Mouse (Mus musculus) myocyte (in vitro differentiated cells): ENCODE measurements around the gene Lbp. TPM values are rescaled to one million over a fixed set of nuclear protein-coding genes. Genes with fewer than 3 reads are reported as not detected.

Source experiments
- H3K27me3 ChIP-seq: one replicate; pipeline ENCODE4 v1.6.1; 2011; ENCODE audit not compliant: control insufficient read depth, insufficient read depth, insufficient read length
- H3K36me3 ChIP-seq: one replicate; pipeline ENCODE4 v1.6.1; 2011; ENCODE audit not compliant: control insufficient read depth, insufficient read depth
- H3K4me2 ChIP-seq: one replicate; pipeline ENCODE4 v1.6.1; 2011; ENCODE audit warnings: low read depth, control low read depth
- H3K4me3 ChIP-seq: one replicate; pipeline ENCODE4 v1.5.1; 2011; ENCODE audit warnings: mild to moderate bottlenecking, control low read depth, moderate library complexity
- H3K79me2 ChIP-seq: one replicate; pipeline ENCODE4 v1.6.1; 2011; ENCODE audit not compliant: control insufficient read depth, insufficient read depth
- H3ac ChIP-seq: one replicate; pipeline ENCODE4 v1.6.1; 2011; ENCODE audit not compliant: control insufficient read depth, insufficient read length
- CEBPB ChIP-seq: IDR thresholded peaks from 2 replicates; pipeline ENCODE4 v1.6.1; 2011; ENCODE audit warnings: mild to moderate bottlenecking, moderate library complexity; ENCODE audit not compliant: poor library complexity, insufficient read depth, severe bottlenecking
- E2F4 ChIP-seq: IDR thresholded peaks from one replicate; pipeline ENCODE4 v1.6.1; 2011; ENCODE audit warnings: mild to moderate bottlenecking, control low read depth, moderate library complexity; ENCODE audit not compliant: insufficient read depth
- MAX ChIP-seq: IDR thresholded peaks from one replicate; pipeline ENCODE4 v1.6.1; 2011; ENCODE audit warnings: low read depth, mild to moderate bottlenecking, control low read depth
- MYOD1 ChIP-seq, 3 experiments: IDR thresholded peaks; one replicate each; pipeline ENCODE4 v1.6.1; 2011; ENCODE audit warnings: control low read depth in 2 of 3, low read depth in 2 of 3, mild to moderate bottlenecking in 2 of 3, moderate library complexity in 1 of 3; ENCODE audit not compliant: insufficient read length in 2 of 3, control insufficient read depth in 1 of 3
- MYOG ChIP-seq, 3 experiments: IDR thresholded peaks; one replicate each; pipeline ENCODE4 v1.6.1; 2011; ENCODE audit warnings: control low read depth in 2 of 3, low read depth in 2 of 3, mild to moderate bottlenecking in 2 of 3; ENCODE audit not compliant: insufficient read length in 2 of 3, control insufficient read depth in 1 of 3, insufficient read depth in 1 of 3
- POLR2A ChIP-seq: IDR thresholded peaks from one replicate; pipeline ENCODE4 v1.6.1; 2011; ENCODE audit warnings: low read depth, mild to moderate bottlenecking, control low read depth, moderate library complexity; ENCODE audit not compliant: insufficient read length
- POLR2AphosphoS2 ChIP-seq: IDR thresholded peaks from one replicate; pipeline ENCODE4 v1.6.1; 2011; ENCODE audit warnings: low read depth, control low read depth; ENCODE audit not compliant: insufficient read length
- REST ChIP-seq: IDR thresholded peaks from one replicate; pipeline ENCODE4 v1.6.1; 2011; ENCODE audit warnings: mild to moderate bottlenecking, control low read depth, moderate library complexity; ENCODE audit not compliant: insufficient read depth, insufficient read length
- SRF ChIP-seq: IDR thresholded peaks from one replicate; pipeline ENCODE4 v1.6.1; 2011; ENCODE audit warnings: low read depth; ENCODE audit not compliant: control insufficient read depth, insufficient read length
- TCF12 ChIP-seq: IDR thresholded peaks from one replicate; pipeline ENCODE4 v1.6.1; 2011; ENCODE audit warnings: mild to moderate bottlenecking, control low read depth; ENCODE audit not compliant: poor library complexity, insufficient read depth, severe bottlenecking
- TCF3 ChIP-seq: IDR thresholded peaks from one replicate; pipeline ENCODE4 v1.6.1; 2011; ENCODE audit warnings: low read depth, control low read depth; ENCODE audit not compliant: insufficient read length
- USF1 ChIP-seq: IDR thresholded peaks from one replicate; pipeline ENCODE4 v1.6.1; 2011; ENCODE audit warnings: low read depth, mild to moderate bottlenecking, control low read depth, moderate library complexity
- polyA plus RNA-seq: library from polyadenylated mRNA; unstranded; fragments of >200 nt; fragmentation: generic; extraction: Trizol; gene quantifications from one replicate; pipeline ENCODE4 v1.2.1, GENCODE M21; 2012; ENCODE audit warnings: missing spikeins

Gene Lbp
- polyA plus RNA-seq, 1 experiment: 0.11 TPM

DNA sequence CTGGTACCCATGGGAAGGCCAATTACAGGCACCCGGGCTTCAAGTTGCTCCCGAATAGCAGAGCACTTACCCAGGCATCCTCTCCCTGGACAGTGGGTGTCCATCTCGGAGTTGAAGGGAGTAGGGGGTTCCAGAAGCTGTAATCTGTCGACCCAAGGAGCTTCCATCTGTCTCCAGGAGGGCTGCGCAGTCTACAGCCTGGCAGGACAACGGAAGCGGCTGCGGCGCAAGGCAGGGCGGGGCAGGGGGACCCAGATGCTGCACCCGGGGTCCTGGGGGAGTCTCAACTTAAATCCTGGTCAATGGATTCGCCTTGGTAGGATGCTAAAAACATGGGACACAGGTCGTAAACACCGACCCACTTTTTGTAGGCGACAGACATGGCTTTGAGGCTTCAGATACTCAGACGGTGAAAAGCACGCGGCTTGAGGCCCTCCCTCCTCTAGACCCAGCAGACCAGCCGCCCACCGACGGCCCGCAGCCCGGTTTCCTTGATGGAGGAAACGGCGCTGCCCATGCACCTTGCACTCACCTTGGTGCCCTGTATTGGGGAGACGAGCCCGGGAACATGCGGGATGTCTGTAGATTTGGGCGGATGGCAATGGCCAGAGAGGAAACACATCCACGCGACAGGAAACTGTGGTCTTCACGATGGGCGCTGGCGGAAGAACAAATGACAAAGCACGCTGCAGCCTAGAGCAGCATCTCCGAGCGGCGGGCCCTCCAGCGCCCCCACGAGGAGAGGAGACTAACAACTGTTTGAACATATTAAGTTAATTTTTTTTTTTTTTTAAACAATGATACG lies 54.8 kb downstream of the Lbp start:
- Histone ChIP-seq H3ac (peak overlapping the region; percentile 41), H3K79me2 (peaks cover 39% of the 10 kb centered on the region), H3K27me3 (no peaks in the 10 kb centered on the region), H3K4me2 (peak overlapping the region; percentile 87), H3K36me3 (peaks cover 41% of the 10 kb centered on the region), H3K4me3 (peak overlapping the region; percentile 90)
- no peak for TF ChIP-seq REST
- TF ChIP-seq POLR2A: peak; percentile 94
- TF ChIP-seq POLR2AphosphoS2: peak; percentile 92
- peak in 1 of 3 experiments; percentile 48 for TF ChIP-seq MYOG (IDR thresholded peaks at IDR 0.05; ENCODE audit: control insufficient read depth in 1 of 3, insufficient read depth in 1 of 3, insufficient read length in 2 of 3, low read depth in 2 of 3)
- TF ChIP-seq TCF3: no peak
- peak in 1 of 3 experiments; percentile 19 for TF ChIP-seq MYOD1 (IDR thresholded peaks at IDR 0.05; ENCODE audit: control insufficient read depth in 1 of 3, insufficient read length in 2 of 3, low read depth in 2 of 3)
- peak; percentile 13 for TF ChIP-seq USF1
- no peak for TF ChIP-seq TCF12
- no peak for TF ChIP-seq SRF
- peak; percentile 94 for TF ChIP-seq MAX
- no peak for TF ChIP-seq CEBPB

DNA sequence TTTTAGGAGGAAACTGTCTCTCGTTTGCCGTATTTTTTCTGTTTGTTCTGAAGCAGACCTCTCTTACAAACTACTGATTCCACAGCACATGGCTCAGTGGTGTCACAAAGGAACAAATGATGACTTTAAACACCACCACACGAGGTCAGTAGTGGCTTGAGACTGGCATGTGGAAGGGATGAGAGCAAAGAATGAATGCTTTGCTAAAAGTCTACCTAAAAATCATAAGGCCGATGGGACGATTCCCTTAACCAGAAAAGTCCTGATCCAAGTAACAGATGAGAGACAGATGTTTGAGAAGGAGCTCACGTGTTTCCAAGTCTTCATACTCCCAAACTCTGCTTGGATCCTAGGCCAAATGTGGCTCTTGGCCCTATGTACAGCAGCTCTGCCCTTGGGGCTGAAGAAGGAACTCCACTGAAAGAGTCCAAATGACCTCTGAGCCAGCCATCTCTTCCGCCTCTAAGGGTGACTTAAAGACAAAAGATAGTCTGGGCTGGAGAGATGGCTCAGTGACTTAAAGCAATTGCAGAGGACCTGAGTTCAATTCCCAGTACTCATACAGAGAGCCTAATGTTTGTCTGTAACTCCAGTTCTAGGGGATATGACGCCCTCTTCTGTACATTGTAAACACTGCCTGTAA lies 55.5 kb downstream of the Lbp start:
- TF ChIP-seq USF1 (no peak), E2F4 (no peak), REST (no peak), TCF12 (no peak), POLR2AphosphoS2 (no peak), TCF3 (no peak), POLR2A (no peak), MYOD1 (IDR thresholded peaks at IDR 0.05; ENCODE audit: control insufficient read depth in 1 of 3, insufficient read length in 2 of 3, low read depth in 2 of 3) (no peak), SRF (no peak), MYOG (IDR thresholded peaks at IDR 0.05; ENCODE audit: control insufficient read depth in 1 of 3, insufficient read depth in 1 of 3, insufficient read length in 2 of 3, low read depth in 2 of 3) (no peak), CEBPB (no peak), MAX (no peak)
- Histone ChIP-seq H3K27me3 (no peaks in the 10 kb centered on the region), H3K4me3 (peak overlapping the region; percentile 90), H3K36me3 (peaks cover 35% of the 10 kb centered on the region), H3ac (no peak overlapping the region), H3K4me2 (peak overlapping the region; percentile 37), H3K79me2 (peaks cover 39% of the 10 kb centered on the region)

DNA sequence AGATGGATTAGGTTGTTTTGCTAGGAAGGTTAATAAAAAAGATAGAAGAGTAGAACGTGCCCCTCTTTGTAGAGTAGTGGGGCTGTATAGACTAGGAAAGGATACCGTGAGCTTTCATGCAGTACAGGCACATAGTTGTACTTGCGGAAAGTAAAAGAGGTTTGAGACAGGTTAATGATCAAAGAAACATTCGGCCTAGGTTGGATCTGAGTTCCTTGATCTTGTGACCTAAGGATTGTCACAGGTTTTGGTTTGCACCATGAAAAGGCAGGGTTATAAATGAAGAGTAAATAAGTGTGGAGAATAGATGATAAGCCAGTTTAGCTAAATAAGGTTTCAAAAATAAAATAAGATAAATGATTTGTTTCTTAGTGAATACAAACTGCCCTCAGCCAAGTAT lies 57.9 kb downstream of the Lbp start:
- Histone ChIP-seq H3K4me3 (no peak overlapping the region), H3K4me2 (no peak overlapping the region), H3K36me3 (peaks cover 12% of the 10 kb centered on the region), H3K27me3 (no peaks in the 10 kb centered on the region), H3K79me2 (peaks cover 21% of the 10 kb centered on the region), H3ac (no peak overlapping the region)
- TF ChIP-seq MYOG (IDR thresholded peaks at IDR 0.05; ENCODE audit: control insufficient read depth in 1 of 3, insufficient read depth in 1 of 3, insufficient read length in 2 of 3, low read depth in 2 of 3): no peak
- no peak for TF ChIP-seq E2F4
- TF ChIP-seq MAX: no peak
- no peak for TF ChIP-seq POLR2A

DNA sequence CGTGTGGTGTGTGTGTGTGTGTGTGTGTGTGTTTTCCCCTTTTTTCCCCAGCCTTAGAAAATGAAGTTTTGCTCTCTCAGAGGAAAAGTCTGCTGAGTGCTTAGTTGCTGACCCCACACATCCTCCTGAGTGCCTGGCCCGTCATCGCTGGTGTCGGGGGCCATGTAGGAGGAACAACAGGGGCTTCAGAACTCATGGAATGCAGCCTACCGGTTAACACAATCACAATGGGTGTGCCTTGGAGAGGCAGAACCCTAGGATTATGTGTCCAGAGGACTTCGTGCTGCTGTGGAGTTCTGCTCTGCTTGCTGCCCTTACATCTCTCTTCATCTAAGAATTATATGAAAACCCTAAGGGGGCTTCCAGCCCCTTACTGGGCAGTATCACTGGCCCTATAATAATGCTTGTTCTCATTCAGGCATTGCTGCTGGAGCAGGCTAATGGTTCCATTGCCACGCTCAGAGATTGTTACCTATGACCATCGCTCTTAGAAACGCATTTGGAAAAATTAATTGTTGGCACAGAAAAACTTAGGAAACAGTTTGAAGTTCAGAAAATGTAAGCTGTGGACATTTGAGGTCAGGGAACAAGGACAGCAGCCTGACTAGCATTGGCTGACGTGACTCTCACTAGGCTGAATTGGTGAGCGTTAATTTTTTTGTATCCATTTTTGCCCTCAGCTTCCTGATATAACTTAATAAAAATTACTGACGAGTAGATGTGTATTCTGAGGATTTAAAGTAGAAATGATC lies 59.0 kb downstream of the Lbp start:
- Histone ChIP-seq H3K27me3 (no peaks in the 10 kb centered on the region), H3K4me2 (no peak overlapping the region), H3K36me3 (peaks cover under 1% of the 10 kb centered on the region), H3K4me3 (no peak overlapping the region), H3ac (no peak overlapping the region), H3K79me2 (peaks cover 10% of the 10 kb centered on the region)
- TF ChIP-seq E2F4: no peak

DNA sequence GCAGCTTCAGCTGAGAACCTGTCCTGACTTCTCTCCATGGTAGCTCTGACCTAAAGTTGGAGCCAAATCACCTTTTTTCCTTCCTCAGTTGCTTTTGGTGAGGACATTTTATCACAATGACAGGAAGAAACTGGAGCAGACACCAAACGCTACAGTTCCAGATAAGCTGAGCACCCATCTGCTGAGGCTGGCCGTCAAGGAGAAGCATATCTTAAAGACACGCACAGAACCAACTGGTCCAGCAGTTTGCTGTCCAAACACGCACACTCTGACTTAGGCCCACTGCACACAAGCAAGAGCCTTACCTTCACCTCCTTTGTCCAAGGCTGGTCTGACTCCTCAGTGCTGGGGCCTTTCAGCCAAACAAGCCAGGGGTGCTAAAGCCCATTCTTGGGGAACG lies 61.4 kb downstream of the Lbp start:
- no peak overlapping the region for H3K4me2 ChIP-seq
- TF ChIP-seq E2F4: no peak
- TF ChIP-seq USF1: no peak
- TF ChIP-seq MYOD1 (IDR thresholded peaks at IDR 0.05; ENCODE audit: control insufficient read depth in 1 of 3, insufficient read length in 2 of 3, low read depth in 2 of 3): no peak
- TF ChIP-seq MAX: no peak
- no peak for TF ChIP-seq TCF3

More for the DNA sequence above, 61.4 kb downstream of the Lbp start:
- no peaks in the 10 kb centered on the region for H3K36me3 ChIP-seq
- H3K4me3 ChIP-seq: no peak overlapping the region
- H3K79me2 ChIP-seq: no peaks in the 10 kb centered on the region
- no peaks in the 10 kb centered on the region for H3K27me3 ChIP-seq
- no peak overlapping the region for H3ac ChIP-seq
